ENCODE assay signal across 27 mouse cellular contexts in genomic region chr4:57913021-57913420, GRCm38 (mm10). TPM values are rescaled to one million over a fixed set of nuclear protein-coding genes. Genes with fewer than 3 reads are reported as not detected.
DNase-seq lines count a peak whose midpoint lies in the region; ATAC-seq lines count a peak whose summit lies in the region.
"Had no signal": no experiment of that assay in that cellular context is flagged by ENCODE, and none has a peak within 500 bp of the region (broad histone marks: within the 10 kb centered on the region; RNA-seq: fewer than 3 reads in every experiment).

No protein-coding gene starts in this region.

- H3K9me3 ChIP-seq in kidney, embryonic 16.5 days (ENCODE audit: low read length): 0 out of 2 replicates have a peak, but pooled peaks cover 3% of the 10 kb centered on the region
- H3K9me3 ChIP-seq in kidney, embryonic 15.5 days (replicated peaks): no peaks in the 10 kb centered on the region
- H3K9me3 ChIP-seq in intestine, embryonic 15.5 days: no peaks in the 10 kb centered on the region
- no peaks in the 10 kb centered on the region for H3K9me3 ChIP-seq in intestine, embryonic 16.5 days (ENCODE audit: control insufficient read depth, low read length)
- H3K9me3 ChIP-seq: embryonic facial prominence, embryonic 12.5 days; embryonic facial prominence, embryonic 15.5 days; heart, embryonic 15.5 days; hindbrain, embryonic 10.5 days; hindbrain, embryonic 13.5 days had no signal

- DNase-seq in kidney, adult 8-10 months: peak; percentile 43 to 54
- DNase-seq in kidney, postnatal 36 days: peak; percentile 42 to 65
- DNase-seq in frontal cortex, adult 2 months (ENCODE audit: extremely low spot score in 1 of 2, low spot score in 1 of 2): no peak
- DNase-seq: adrenal gland, adult 2 months; adrenal gland, postnatal 14 days; cerebellum, adult 11 months; cerebellum, adult 2 months; cerebellum, adult 9-11 months; cerebellum, postnatal 25 days; forebrain, postnatal 0 days; gastrocnemius, postnatal 25 days; heart, adult 18-20 months; heart, postnatal 10 days; heart, postnatal 36 days had no signal

- H3K9ac ChIP-seq in kidney, embryonic 16.5 days (replicated peaks; ENCODE audit: low read length): no peak overlapping the region
- H3K9ac ChIP-seq in kidney, embryonic 15.5 days: no peak overlapping the region
- no peak overlapping the region for H3K9ac ChIP-seq in intestine, embryonic 15.5 days
- no peak overlapping the region for H3K9ac ChIP-seq in intestine, embryonic 16.5 days (ENCODE audit: low read depth, low read length)
- H3K9ac ChIP-seq: embryonic facial prominence, embryonic 12.5 days; embryonic facial prominence, embryonic 15.5 days; forebrain, postnatal 0 days; heart, embryonic 12.5 days; heart, embryonic 15.5 days; hindbrain, embryonic 13.5 days had no signal

- H3K36me3 ChIP-seq in kidney, embryonic 16.5 days (ENCODE audit: insufficient read depth, low read length): no peaks in the 10 kb centered on the region
- no peaks in the 10 kb centered on the region for H3K36me3 ChIP-seq in kidney, embryonic 15.5 days
- no peaks in the 10 kb centered on the region for H3K36me3 ChIP-seq in intestine, embryonic 15.5 days
- no peaks in the 10 kb centered on the region for H3K36me3 ChIP-seq in intestine, embryonic 16.5 days (ENCODE audit: control insufficient read depth, insufficient read depth, low read length)
- H3K36me3 ChIP-seq: embryonic facial prominence, embryonic 12.5 days; embryonic facial prominence, embryonic 15.5 days; heart, embryonic 12.5 days; heart, embryonic 15.5 days; hindbrain, embryonic 10.5 days; hindbrain, embryonic 13.5 days had no signal

- no peaks in the 10 kb centered on the region for H3K27me3 ChIP-seq in kidney, embryonic 16.5 days (ENCODE audit: insufficient read depth, low read length)
- no peaks in the 10 kb centered on the region for H3K27me3 ChIP-seq in kidney, embryonic 15.5 days
- no peaks in the 10 kb centered on the region for H3K27me3 ChIP-seq in intestine, embryonic 15.5 days (replicated peaks)
- no peaks in the 10 kb centered on the region for H3K27me3 ChIP-seq in intestine, embryonic 16.5 days (replicated peaks; ENCODE audit: control insufficient read depth, insufficient read depth, low read length)
- H3K27me3 ChIP-seq: embryonic facial prominence, embryonic 12.5 days; embryonic facial prominence, embryonic 15.5 days; heart, embryonic 15.5 days had no signal

- no peak overlapping the region for H3K27ac ChIP-seq in kidney, embryonic 16.5 days (ENCODE audit: low read length)
- no peak overlapping the region for H3K27ac ChIP-seq in kidney, embryonic 15.5 days
- H3K27ac ChIP-seq in intestine, embryonic 15.5 days: no peak overlapping the region
- H3K27ac ChIP-seq in intestine, embryonic 16.5 days (ENCODE audit: low read length): no peak overlapping the region
- H3K27ac ChIP-seq: embryonic facial prominence, embryonic 12.5 days; embryonic facial prominence, embryonic 15.5 days; heart, embryonic 15.5 days; hindbrain, embryonic 10.5 days; hindbrain, embryonic 13.5 days had no signal

- H3K4me2 ChIP-seq in kidney, embryonic 16.5 days (replicated peaks; ENCODE audit: low read depth, low read length): no peak overlapping the region
- H3K4me2 ChIP-seq in kidney, embryonic 15.5 days: no peak overlapping the region
- peak overlapping the region; percentile 1; the same call in 1 of the 2 replicates for H3K4me2 ChIP-seq in intestine, embryonic 15.5 days (replicated peaks)
- H3K4me2 ChIP-seq in intestine, embryonic 16.5 days (ENCODE audit: low read depth, low read length): peak overlapping the region; percentile 40
- H3K4me2 ChIP-seq: embryonic facial prominence, embryonic 12.5 days; embryonic facial prominence, embryonic 15.5 days; heart, embryonic 12.5 days; heart, embryonic 15.5 days; hindbrain, embryonic 13.5 days had no signal

- no peak for ATAC-seq in kidney, embryonic 16.5 days (ENCODE audit: low FRiP score, low TSS enrichment)
- no peak for ATAC-seq in kidney, embryonic 15.5 days (replicated peaks; ENCODE audit: low FRiP score)
- no peak for ATAC-seq in intestine, embryonic 15.5 days
- no peak for ATAC-seq in intestine, embryonic 16.5 days
- ATAC-seq: CD4-positive, CD25-positive, alpha-beta regulatory T cell, adult 4 months; forebrain, embryonic 14.5 days; forebrain, postnatal 0 days had no signal

- H3K4me1 ChIP-seq in kidney, embryonic 16.5 days (ENCODE audit: insufficient read depth, low read length): peaks cover 21% of the 10 kb centered on the region
- H3K4me1 ChIP-seq in kidney, embryonic 15.5 days: peaks cover 23% of the 10 kb centered on the region
- H3K4me1 ChIP-seq in intestine, embryonic 15.5 days (replicated peaks): peaks cover 8% of the 10 kb centered on the region
- H3K4me1 ChIP-seq in intestine, embryonic 16.5 days (ENCODE audit: control insufficient read depth, insufficient read depth, low read length): peaks cover 6% of the 10 kb centered on the region; the same call in 1 of the 2 replicates

- H3K4me3 ChIP-seq in kidney, embryonic 16.5 days (ENCODE audit: low read length): no peak overlapping the region
- no peak overlapping the region for H3K4me3 ChIP-seq in kidney, embryonic 15.5 days (replicated peaks)
- no peak overlapping the region for H3K4me3 ChIP-seq in intestine, embryonic 15.5 days (replicated peaks)
- peak overlapping the region; percentile 51; the same call in 1 of the 2 replicates for H3K4me3 ChIP-seq in intestine, embryonic 16.5 days (ENCODE audit: low read length)
- H3K4me3 ChIP-seq: embryonic facial prominence, embryonic 12.5 days; embryonic facial prominence, embryonic 15.5 days; heart, embryonic 12.5 days; heart, embryonic 15.5 days; hindbrain, embryonic 10.5 days; hindbrain, embryonic 13.5 days had no signal

RNA-seq across cellular contexts. Expression of gene D630039A03Rik, which starts 3.1 kb away (rescaled TPM):
- 1.7 and 2.2 TPM in 2 replicates for polyA plus RNA-seq in kidney, embryonic 16.5 days (2015; fragmentation: Nextera tagmentation; extraction: Ambion mirVana)
- 1.2 and 1.6 TPM in 2 replicates for polyA plus RNA-seq in kidney, embryonic 15.5 days (2015; fragmentation: Nextera tagmentation; extraction: Ambion mirVana)
- polyA plus RNA-seq in intestine, embryonic 15.5 days (2015; fragmentation: Nextera tagmentation; extraction: Ambion mirVana): 10.9 and 11.2 TPM in 2 replicates
- 13.3 and 14.1 TPM in 2 replicates for polyA plus RNA-seq in intestine, embryonic 16.5 days (2015; fragmentation: Nextera tagmentation; extraction: Ambion mirVana)
- 0.32 and 0.38 TPM in 2 replicates for polyA plus RNA-seq in frontal cortex, adult 2 months (2012; rRNA removed)
- polyA plus RNA-seq: forebrain, embryonic 11.5 days; forebrain, embryonic 14.5 days; forebrain, postnatal 0 days had no signal

RNA-seq across cellular contexts. Expression of gene Txn1, which starts 43.2 kb away (rescaled TPM):
- polyA plus RNA-seq in kidney, embryonic 16.5 days (2015; fragmentation: Nextera tagmentation; extraction: Ambion mirVana): 426 and 432 TPM in 2 replicates
- polyA plus RNA-seq in kidney, embryonic 15.5 days (2015; fragmentation: Nextera tagmentation; extraction: Ambion mirVana): 476 and 514 TPM in 2 replicates
- polyA plus RNA-seq in intestine, embryonic 15.5 days (2015; fragmentation: Nextera tagmentation; extraction: Ambion mirVana): 632 and 657 TPM in 2 replicates
- 666 and 671 TPM in 2 replicates for polyA plus RNA-seq in intestine, embryonic 16.5 days (2015; fragmentation: Nextera tagmentation; extraction: Ambion mirVana)
- polyA plus RNA-seq in frontal cortex, adult 2 months (2012; rRNA removed): 108 and 118 TPM in 2 replicates

Comparison
In these comparisons a context has a peak if more than half of its experiments do, and no peak if none do; other contexts are left out.
1. DNase-seq: peak in kidney, adult 8-10 months (2 of 2) and kidney, postnatal 36 days (2 of 2); none in frontal cortex, adult 2 months (0 of 2).
2. H3K4me2 ChIP-seq: peak in intestine, embryonic 15.5 days (single experiment) and intestine, embryonic 16.5 days (single experiment); none in kidney, embryonic 16.5 days (single experiment) and kidney, embryonic 15.5 days (single experiment).